Mouse (Mus musculus) stomach, embryonic 16.5 days (tissue): Measurements from ENCODE around the gene Wipf1. TPM values are rescaled to one million over a fixed set of nuclear protein-coding genes. Genes with fewer than 3 reads are reported as not detected.

Source experiments
- ATAC-seq: fragments of 200-750 bp; cut with Nextera tagmentation; 2 replicates; pipeline ENCODE4 v1.8.0; 2017; ENCODE audit warnings: moderate number of reproducible peaks, moderate TSS enrichment; ENCODE audit not compliant: insufficient read depth, low FRiP score
- H3K27ac ChIP-seq: fragments of 300-500 bp; sonication (generic); 2 replicates; pipeline ENCODE4 v1.5.1; 2014; ENCODE audit warnings: low read length
- H3K27me3 ChIP-seq: fragments of 300-500 bp; sonication (generic); 2 replicates; pipeline ENCODE4 v1.6.1; 2014; ENCODE audit warnings: low read length, control low read depth, mixed read lengths; ENCODE audit not compliant: control insufficient read depth, insufficient read depth
- H3K36me3 ChIP-seq: fragments of 300-500 bp; sonication (generic); 2 replicates; pipeline ENCODE4 v1.6.1; 2014; ENCODE audit warnings: low read length; ENCODE audit not compliant: control insufficient read depth, insufficient read depth
- H3K4me1 ChIP-seq: fragments of 300-500 bp; sonication (generic); 2 replicates; pipeline ENCODE4 v1.6.1; 2014; ENCODE audit warnings: low read length, control low read depth, mixed read lengths; ENCODE audit not compliant: control insufficient read depth, insufficient read depth
- H3K4me2 ChIP-seq: fragments of 300-500 bp; sonication (generic); 2 replicates; pipeline ENCODE4 v1.6.1; 2014; ENCODE audit warnings: low read depth, low read length, mixed read lengths
- H3K4me3 ChIP-seq: fragments of 300-500 bp; sonication (generic); replicated peaks from 2 replicates; pipeline ENCODE4 v1.5.1; 2014; ENCODE audit warnings: mild to moderate bottlenecking, low read length
- H3K9ac ChIP-seq: fragments of 300-500 bp; sonication (generic); 2 replicates; pipeline ENCODE4 v1.6.1; 2014; ENCODE audit warnings: low read length
- H3K9me3 ChIP-seq: fragments of 300-500 bp; sonication (generic); replicated peaks from 2 replicates; pipeline ENCODE4 v1.6.1; 2016; ENCODE audit warnings: low read length, control low read depth; ENCODE audit not compliant: control insufficient read depth
- WGBS: fragments of 180-500 bp; shearing (Covaris S2); extraction: QIAGEN DNeasy Blood & Tissue Kit; methylation state at CpG from one replicate; pipeline ENCODE4 v1.1.7; 2014; 5-methylcytosine and 5-hydroxymethylcytosine counted together
- polyA plus RNA-seq: library from polyadenylated mRNA; unstranded; fragments of >200 nt; fragmentation: Nextera tagmentation; extraction: Ambion mirVana; gene quantifications from 2 replicates; pipeline ENCODE4 v1.2.1, GENCODE M21; 2015

Gene Wipf1
- polyA plus RNA-seq, 1 experiment from 2014 or later, result 7.0 TPM

- Histone ChIP-seq H3K27me3 (no peaks in the 10 kb centered on the region), H3K4me1 (0 out of 2 replicates have a peak, but pooled peaks cover 3% of the 10 kb centered on the region), H3K27ac (no peak overlapping the region), H3K9me3 (no peaks in the 10 kb centered on the region), H3K36me3 (0 out of 2 replicates have a peak, but pooled peaks cover 6% of the 10 kb centered on the region), H3K9ac (no peak overlapping the region), H3K4me2 (no peak overlapping the region), H3K4me3 (no peak overlapping the region)
- no peak for ATAC-seq
- 61% methylated on average over 21 of the region's 21 CpGs for WGBS
Measured at GRCm38 (mm10) chr2:73428803-73429468, 100.6 kb downstream of the Wipf1 start.

DNA sequence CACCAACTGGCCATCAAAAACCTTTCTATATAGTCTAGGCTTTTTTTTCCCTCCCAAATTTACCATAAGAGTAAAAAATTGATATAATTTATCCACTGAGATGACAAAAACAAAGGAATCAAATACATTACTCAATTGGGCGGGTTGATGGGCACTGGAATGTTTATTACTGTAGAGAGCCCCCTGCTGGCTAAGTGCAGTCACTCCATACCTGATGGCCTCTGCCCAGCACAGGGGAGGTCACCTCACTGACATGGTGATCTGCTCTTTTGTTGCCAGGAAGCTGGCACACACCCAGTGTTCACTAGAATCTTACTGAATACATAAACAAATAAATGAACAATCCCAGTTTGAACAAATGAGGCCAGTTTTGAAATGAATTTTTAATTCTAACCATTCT is 102.2 kb downstream of the Wipf1 start:
- Histone ChIP-seq H3K27me3 (no peaks in the 10 kb centered on the region), H3K4me1 (0 out of 2 replicates have a peak, but pooled peaks cover 3% of the 10 kb centered on the region), H3K4me2 (no peak overlapping the region), H3K9me3 (no peaks in the 10 kb centered on the region), H3K4me3 (no peak overlapping the region), H3K27ac (no peak overlapping the region), H3K36me3 (no peaks in the 10 kb centered on the region), H3K9ac (no peak overlapping the region)
- 41% methylated on average over 1 of the region's 1 CpGs for WGBS
- no peak for ATAC-seq

- H3K9ac ChIP-seq, result no peak overlapping the region
- H3K4me3 ChIP-seq, result no peak overlapping the region
- no peaks in the 10 kb centered on the region for H3K9me3 ChIP-seq
- H3K4me2 ChIP-seq, result no peak overlapping the region
- no peaks in the 10 kb centered on the region for H3K36me3 ChIP-seq
- no peaks in the 10 kb centered on the region for H3K27me3 ChIP-seq
- no peak overlapping the region for H3K27ac ChIP-seq
- H3K4me1 ChIP-seq, result no peaks in the 10 kb centered on the region
- no peak for ATAC-seq
- 58% methylated on average over 14 of the region's 14 CpGs for WGBS
Measured at GRCm38 (mm10) chr2:73425822-73426221, 103.7 kb downstream of the Wipf1 start.

GRCm38 (mm10) chr2:73419730-73420129 is 109.8 kb downstream of the Wipf1 start:
- H3K4me3 ChIP-seq, result no peak overlapping the region
- H3K4me1 ChIP-seq, result no peaks in the 10 kb centered on the region
- H3K9ac ChIP-seq, result no peak overlapping the region
- no peak overlapping the region for H3K27ac ChIP-seq
- ATAC-seq, result no peak
- no peaks in the 10 kb centered on the region for H3K9me3 ChIP-seq
- H3K36me3 ChIP-seq, result no peaks in the 10 kb centered on the region
- WGBS, result 78% methylated on average over 7 of the region's 7 CpGs
- no peak overlapping the region for H3K4me2 ChIP-seq
- H3K27me3 ChIP-seq, result no peaks in the 10 kb centered on the region

DNA sequence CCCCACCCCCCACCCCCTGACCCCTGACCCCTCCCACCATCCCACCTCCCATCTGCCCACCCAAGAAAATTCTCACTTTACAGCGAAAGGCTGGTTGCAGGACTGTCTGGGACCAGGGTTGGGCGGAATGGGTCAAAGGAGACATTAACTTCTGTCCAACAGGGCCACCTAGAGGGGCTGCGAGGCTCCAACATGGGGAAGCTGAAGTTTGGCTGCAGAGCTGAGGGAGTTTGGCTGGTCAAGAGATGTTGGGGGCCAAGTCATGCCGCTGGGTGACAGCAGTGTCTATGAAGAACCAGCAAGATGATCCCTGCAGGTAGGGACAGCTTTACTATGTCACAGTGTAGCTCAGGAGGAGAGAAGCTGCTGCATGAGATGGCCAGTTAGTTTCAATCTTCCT is 110.2 kb downstream of the Wipf1 start:
- no peak overlapping the region for H3K4me2 ChIP-seq
- ATAC-seq, result no peak
- H3K36me3 ChIP-seq, result no peaks in the 10 kb centered on the region
- no peaks in the 10 kb centered on the region for H3K9me3 ChIP-seq
- H3K4me3 ChIP-seq, result no peak overlapping the region
- no peak overlapping the region for H3K27ac ChIP-seq
- no peaks in the 10 kb centered on the region for H3K4me1 ChIP-seq
- no peaks in the 10 kb centered on the region for H3K27me3 ChIP-seq
- H3K9ac ChIP-seq, result no peak overlapping the region
- WGBS, result 43% methylated on average over 4 of the region's 4 CpGs

DNA sequence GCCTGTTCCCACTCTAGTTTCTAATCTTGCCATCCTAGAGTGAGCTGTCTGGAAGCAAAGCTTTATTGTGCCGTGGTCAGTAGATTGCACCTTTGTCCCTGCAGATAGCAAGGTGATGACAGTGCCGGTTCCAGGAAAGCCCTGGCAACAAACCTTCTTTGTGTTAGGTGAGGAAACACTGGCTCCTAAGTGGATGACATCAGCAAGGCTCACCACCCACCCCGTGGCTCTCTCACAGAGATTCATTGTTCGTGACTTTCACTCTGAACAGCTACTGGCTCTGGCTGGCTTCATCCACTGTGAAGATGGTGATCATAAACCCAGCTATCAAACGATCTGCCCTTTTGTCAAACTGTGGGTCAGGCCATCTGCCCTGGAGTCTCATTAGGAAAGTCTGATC is 113.6 kb downstream of the Wipf1 start:
- ATAC-seq, result no peak
- no peak overlapping the region for H3K4me2 ChIP-seq
- no peak overlapping the region for H3K9ac ChIP-seq
- H3K27me3 ChIP-seq, result no peaks in the 10 kb centered on the region
- no peaks in the 10 kb centered on the region for H3K4me1 ChIP-seq
- no peaks in the 10 kb centered on the region for H3K9me3 ChIP-seq
- no peak overlapping the region for H3K4me3 ChIP-seq
- H3K27ac ChIP-seq, result no peak overlapping the region
- 52% methylated on average over 5 of the region's 5 CpGs for WGBS
- H3K36me3 ChIP-seq, result no peaks in the 10 kb centered on the region

GRCm38 (mm10) chr2:73410076-73410475 is 119.5 kb downstream of the Wipf1 start:
- Histone ChIP-seq H3K27ac (no peak overlapping the region), H3K4me1 (no peaks in the 10 kb centered on the region), H3K4me3 (no peak overlapping the region), H3K9me3 (no peaks in the 10 kb centered on the region), H3K9ac (no peak overlapping the region), H3K4me2 (no peak overlapping the region), H3K36me3 (no peaks in the 10 kb centered on the region), H3K27me3 (no peaks in the 10 kb centered on the region)
- 95% methylated on average over 8 of the region's 8 CpGs for WGBS
- no peak for ATAC-seq

DNA sequence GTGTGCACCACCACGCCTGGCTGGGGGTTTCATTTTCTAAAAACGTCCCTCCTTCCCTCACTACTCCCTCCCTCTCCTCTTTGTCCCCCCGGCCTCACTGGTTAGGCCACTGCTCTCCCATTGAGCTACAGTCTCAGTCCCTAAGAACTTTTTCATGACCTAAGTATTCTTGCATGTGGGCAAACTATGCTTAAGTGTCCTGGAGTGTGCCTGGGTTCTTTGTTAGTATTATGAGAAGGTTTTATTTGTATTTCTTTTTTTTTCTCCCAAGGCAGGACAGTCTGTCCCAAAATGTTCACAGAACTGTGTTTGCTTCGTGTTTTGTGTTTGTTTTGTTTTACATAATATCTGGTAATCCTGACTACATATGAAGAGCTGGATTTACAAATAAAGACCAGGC is 121.9 kb downstream of the Wipf1 start:
- ATAC-seq, result no peak
- H3K4me2 ChIP-seq, result no peak overlapping the region
- no peaks in the 10 kb centered on the region for H3K36me3 ChIP-seq
- no peaks in the 10 kb centered on the region for H3K4me1 ChIP-seq
- no peaks in the 10 kb centered on the region for H3K27me3 ChIP-seq
- no peak overlapping the region for H3K4me3 ChIP-seq
- H3K27ac ChIP-seq, result no peak overlapping the region
- 67% methylated on average over 4 of the region's 4 CpGs for WGBS
- H3K9me3 ChIP-seq, result no peaks in the 10 kb centered on the region
- no peak overlapping the region for H3K9ac ChIP-seq

GRCm38 (mm10) chr2:73406336-73406915 is 123.1 kb downstream of the Wipf1 start:
- Histone ChIP-seq H3K27ac (no peak overlapping the region), H3K27me3 (no peaks in the 10 kb centered on the region), H3K9me3 (no peaks in the 10 kb centered on the region), H3K4me3 (no peak overlapping the region), H3K9ac (no peak overlapping the region), H3K36me3 (no peaks in the 10 kb centered on the region), H3K4me2 (no peak overlapping the region), H3K4me1 (no peaks in the 10 kb centered on the region)
- no peak for ATAC-seq
- WGBS, result 84% methylated on average over 9 of the region's 9 CpGs
